Mouse (Mus musculus): Measurements from ENCODE around the gene H1fnt. TPM values are rescaled to one million over a fixed set of nuclear protein-coding genes. Genes with fewer than 3 reads are reported as not detected.
A peak's percentile ranks its signal among the peaks of the same experiment; 100 is the strongest.

The H1fnt gene
- not detected in 2 replicates for polyA plus RNA-seq (2014; fragmentation: Nextera tagmentation; extraction: Ambion mirVana)

- no peak within 1 kb of the TSS for H3K27ac ChIP-seq (ENCODE audit: low read depth, low read length)
- WGBS = 81% methylated on average over 8 of the region's 8 CpGs
- H3K4me1 ChIP-seq (ENCODE audit: control insufficient read depth, insufficient read depth, low read length) = no peaks in the 10 kb centered on the region
- no peak for DNase-seq (ENCODE audit: low spot score)
- H3K9me3 ChIP-seq (ENCODE audit: control insufficient read depth, low read length) = no peaks in the 10 kb centered on the region
- no peak for ATAC-seq (ENCODE audit: insufficient read depth, low FRiP score, low TSS enrichment)
- no peaks in the 10 kb centered on the region for H3K27me3 ChIP-seq (ENCODE audit: control insufficient read depth, insufficient read depth, low read length)
- no peaks in the 10 kb centered on the region for H3K36me3 ChIP-seq (ENCODE audit: control insufficient read depth, insufficient read depth, low read length)
- H3K4me3 ChIP-seq (ENCODE audit: low read depth, low read length) = no peak within 1 kb of the TSS
- no peak within 1 kb of the TSS for H3K9ac ChIP-seq (ENCODE audit: low read length)
- no peak within 1 kb of the TSS for H3K4me2 ChIP-seq (ENCODE audit: low read depth)
Observed at GRCm38 (mm10) chr15:98257193-98257592, at the start of gene H1fnt. Gene H1fnt, minus strand, starts transcription at chr15:98257293.

GRCm38 (mm10) chr15:98295628-98296551 lies 38.8 kb upstream of the H1fnt start, which contains the start of gene Zfp641:
Gene Zfp641, minus strand, starts transcription at chr15:98296161.
- Histone ChIP-seq H3K4me2 (ENCODE audit: low read depth) (peak within 1 kb of the TSS; percentile 93), H3K9ac (ENCODE audit: low read length) (peak within 1 kb of the TSS; percentile 77), H3K27ac (ENCODE audit: low read depth, low read length) (no peak within 1 kb of the TSS), H3K36me3 (ENCODE audit: control insufficient read depth, insufficient read depth, low read length) (no peaks in the 10 kb centered on the region), H3K27me3 (ENCODE audit: control insufficient read depth, insufficient read depth, low read length) (no peaks in the 10 kb centered on the region), H3K9me3 (ENCODE audit: control insufficient read depth, low read length) (no peaks in the 10 kb centered on the region), H3K4me1 (ENCODE audit: control insufficient read depth, insufficient read depth, low read length) (no peaks in the 10 kb centered on the region), H3K4me3 (ENCODE audit: low read depth, low read length) (peak within 1 kb of the TSS; percentile 67)
- ATAC-seq (ENCODE audit: insufficient read depth, low FRiP score, low TSS enrichment) = no peak; the same call in 1 of the 2 replicates
- 3% methylated on average over 48 of the region's 60 CpGs for WGBS
- DNase-seq (ENCODE audit: low spot score) = peak; percentile 52

GRCm38 (mm10) chr15:98293651-98294050 lies 36.6 kb upstream of the H1fnt start:
- DNase-seq (ENCODE audit: low spot score) = no peak
- 87% methylated on average over 8 of the region's 8 CpGs for WGBS
- ATAC-seq (ENCODE audit: insufficient read depth, low FRiP score, low TSS enrichment) = no peak

GRCm38 (mm10) chr15:98288566-98288965 lies 31.5 kb upstream of the H1fnt start:
- DNase-seq (ENCODE audit: low spot score) (no peak), ATAC-seq (ENCODE audit: insufficient read depth, low FRiP score, low TSS enrichment) (no peak)
- no peak overlapping the region for H3K4me3 ChIP-seq (ENCODE audit: low read depth, low read length)
- H3K4me2 ChIP-seq (ENCODE audit: low read depth) = no peak overlapping the region
- H3K9ac ChIP-seq (ENCODE audit: low read length) = no peak overlapping the region
- H3K4me1 ChIP-seq (ENCODE audit: control insufficient read depth, insufficient read depth, low read length) = no peaks in the 10 kb centered on the region
- WGBS = 74% methylated on average over 12 of the region's 12 CpGs
- no peaks in the 10 kb centered on the region for H3K36me3 ChIP-seq (ENCODE audit: control insufficient read depth, insufficient read depth, low read length)
- H3K9me3 ChIP-seq (ENCODE audit: control insufficient read depth, low read length) = no peaks in the 10 kb centered on the region
- H3K27ac ChIP-seq (ENCODE audit: low read depth, low read length) = no peak overlapping the region
- H3K27me3 ChIP-seq (ENCODE audit: control insufficient read depth, insufficient read depth, low read length) = no peaks in the 10 kb centered on the region

More at GRCm38 (mm10) chr15:98293651-98294050, 36.6 kb upstream of the H1fnt start:
- no peaks in the 10 kb centered on the region for H3K4me1 ChIP-seq (ENCODE audit: control insufficient read depth, insufficient read depth, low read length)
- H3K27ac ChIP-seq (ENCODE audit: low read depth, low read length) = no peak overlapping the region
- no peaks in the 10 kb centered on the region for H3K27me3 ChIP-seq (ENCODE audit: control insufficient read depth, insufficient read depth, low read length)
- H3K9me3 ChIP-seq (ENCODE audit: control insufficient read depth, low read length) = no peaks in the 10 kb centered on the region
- H3K4me3 ChIP-seq (ENCODE audit: low read depth, low read length) = no peak overlapping the region
- H3K36me3 ChIP-seq (ENCODE audit: control insufficient read depth, insufficient read depth, low read length) = no peaks in the 10 kb centered on the region
- H3K9ac ChIP-seq (ENCODE audit: low read length) = no peak overlapping the region
- H3K4me2 ChIP-seq (ENCODE audit: low read depth) = no peak overlapping the region

GRCm38 (mm10) chr15:98286418-98286817 lies 29.3 kb upstream of the H1fnt start:
- Histone ChIP-seq H3K4me1 (ENCODE audit: control insufficient read depth, insufficient read depth, low read length) (no peaks in the 10 kb centered on the region), H3K9ac (ENCODE audit: low read length) (no peak overlapping the region), H3K9me3 (ENCODE audit: control insufficient read depth, low read length) (no peaks in the 10 kb centered on the region), H3K36me3 (ENCODE audit: control insufficient read depth, insufficient read depth, low read length) (no peaks in the 10 kb centered on the region), H3K4me2 (ENCODE audit: low read depth) (no peak overlapping the region), H3K4me3 (ENCODE audit: low read depth, low read length) (no peak overlapping the region), H3K27ac (ENCODE audit: low read depth, low read length) (no peak overlapping the region), H3K27me3 (ENCODE audit: control insufficient read depth, insufficient read depth, low read length) (no peaks in the 10 kb centered on the region)
- WGBS = 80% methylated on average over 7 of the region's 7 CpGs
- DNase-seq (ENCODE audit: low spot score) (no peak), ATAC-seq (ENCODE audit: insufficient read depth, low FRiP score, low TSS enrichment) (no peak)

- Histone ChIP-seq H3K4me3 (ENCODE audit: low read depth, low read length) (no peak overlapping the region), H3K4me2 (ENCODE audit: low read depth) (no peak overlapping the region), H3K27ac (ENCODE audit: low read depth, low read length) (no peak overlapping the region), H3K27me3 (ENCODE audit: control insufficient read depth, insufficient read depth, low read length) (no peaks in the 10 kb centered on the region), H3K9me3 (ENCODE audit: control insufficient read depth, low read length) (no peaks in the 10 kb centered on the region), H3K9ac (ENCODE audit: low read length) (no peak overlapping the region), H3K4me1 (ENCODE audit: control insufficient read depth, insufficient read depth, low read length) (no peaks in the 10 kb centered on the region), H3K36me3 (ENCODE audit: control insufficient read depth, insufficient read depth, low read length) (no peaks in the 10 kb centered on the region)
- ATAC-seq (ENCODE audit: insufficient read depth, low FRiP score, low TSS enrichment) = no peak
- 89% methylated on average over 7 of the region's 7 CpGs for WGBS
- no peak for DNase-seq (ENCODE audit: low spot score)
Observed at GRCm38 (mm10) chr15:98257776-98258175, 683 bp upstream of the H1fnt start.

- Histone ChIP-seq H3K27ac (ENCODE audit: low read depth, low read length) (no peak overlapping the region), H3K4me2 (ENCODE audit: low read depth) (no peak overlapping the region), H3K4me1 (ENCODE audit: control insufficient read depth, insufficient read depth, low read length) (no peaks in the 10 kb centered on the region), H3K9me3 (ENCODE audit: control insufficient read depth, low read length) (no peaks in the 10 kb centered on the region), H3K9ac (ENCODE audit: low read length) (no peak overlapping the region), H3K36me3 (ENCODE audit: control insufficient read depth, insufficient read depth, low read length) (no peaks in the 10 kb centered on the region), H3K4me3 (ENCODE audit: low read depth, low read length) (no peak overlapping the region), H3K27me3 (ENCODE audit: control insufficient read depth, insufficient read depth, low read length) (no peaks in the 10 kb centered on the region)
- no peak for DNase-seq (ENCODE audit: low spot score)
- ATAC-seq (ENCODE audit: insufficient read depth, low FRiP score, low TSS enrichment) = no peak
- 97% methylated on average over 13 of the region's 13 CpGs for WGBS
Observed at GRCm38 (mm10) chr15:98256271-98256670, 822 bp downstream of the H1fnt start.

GRCm38 (mm10) chr15:98235442-98235841 lies 21.7 kb downstream of the H1fnt start:
- DNase-seq (ENCODE audit: low spot score) = no peak
- no peak overlapping the region for H3K4me3 ChIP-seq (ENCODE audit: low read depth, low read length)
- no peaks in the 10 kb centered on the region for H3K9me3 ChIP-seq (ENCODE audit: control insufficient read depth, low read length)
- ATAC-seq (ENCODE audit: insufficient read depth, low FRiP score, low TSS enrichment) = no peak
- H3K27ac ChIP-seq (ENCODE audit: low read depth, low read length) = no peak overlapping the region
- H3K9ac ChIP-seq (ENCODE audit: low read length) = no peak overlapping the region
- no peak overlapping the region for H3K4me2 ChIP-seq (ENCODE audit: low read depth)
- H3K4me1 ChIP-seq (ENCODE audit: control insufficient read depth, insufficient read depth, low read length) = no peaks in the 10 kb centered on the region
- H3K27me3 ChIP-seq (ENCODE audit: control insufficient read depth, insufficient read depth, low read length) = no peaks in the 10 kb centered on the region
- 94% methylated on average over 4 of the region's 4 CpGs for WGBS
- no peaks in the 10 kb centered on the region for H3K36me3 ChIP-seq (ENCODE audit: control insufficient read depth, insufficient read depth, low read length)

GRCm38 (mm10) chr15:98234350-98234749 lies 22.7 kb downstream of the H1fnt start, which contains the start of gene Olfr286:
Gene Olfr286, minus strand, starts transcription at chr15:98234450.
- Histone ChIP-seq H3K4me1 (ENCODE audit: control insufficient read depth, insufficient read depth, low read length) (no peaks in the 10 kb centered on the region), H3K9ac (ENCODE audit: low read length) (no peak within 1 kb of the TSS), H3K27ac (ENCODE audit: low read depth, low read length) (no peak within 1 kb of the TSS), H3K4me3 (ENCODE audit: low read depth, low read length) (no peak within 1 kb of the TSS), H3K36me3 (ENCODE audit: control insufficient read depth, insufficient read depth, low read length) (no peaks in the 10 kb centered on the region), H3K27me3 (ENCODE audit: control insufficient read depth, insufficient read depth, low read length) (no peaks in the 10 kb centered on the region), H3K4me2 (ENCODE audit: low read depth) (no peak within 1 kb of the TSS), H3K9me3 (ENCODE audit: control insufficient read depth, low read length) (no peaks in the 10 kb centered on the region)
- 86% methylated on average over 4 of the region's 4 CpGs for WGBS
- ATAC-seq (ENCODE audit: insufficient read depth, low FRiP score, low TSS enrichment) (no peak), DNase-seq (ENCODE audit: low spot score) (no peak)

Data from neural tube, embryonic 11.5 days (tissue).